Mouse (Mus musculus): ENCODE data around the gene Tmem150a.
A peak's percentile ranks its signal among the peaks of the same experiment; 100 is the strongest.

The Tmem150a gene

DNA sequence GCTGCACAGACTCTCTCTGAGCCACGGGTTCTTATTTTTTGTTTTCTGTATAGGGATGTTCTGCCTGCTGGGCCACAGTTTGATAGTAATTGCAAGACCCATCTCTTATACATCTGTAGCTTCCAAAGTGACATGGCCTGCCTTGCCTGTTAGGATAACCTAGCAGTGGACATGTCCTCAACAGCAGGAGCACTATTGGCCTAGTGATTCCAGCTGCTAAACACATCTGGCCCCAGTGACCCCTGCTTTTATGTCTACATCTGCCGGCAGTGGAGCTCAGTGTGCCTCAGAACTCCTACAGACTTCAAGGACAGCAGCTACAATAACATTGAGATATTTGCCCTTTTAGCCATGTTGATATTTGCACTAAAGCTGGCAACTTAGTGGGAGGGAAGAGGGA lies 44.7 kb downstream of the Tmem150a start:
- DNase-seq (ENCODE audit: low spot score in 2 of 2), result no peak

DNA sequence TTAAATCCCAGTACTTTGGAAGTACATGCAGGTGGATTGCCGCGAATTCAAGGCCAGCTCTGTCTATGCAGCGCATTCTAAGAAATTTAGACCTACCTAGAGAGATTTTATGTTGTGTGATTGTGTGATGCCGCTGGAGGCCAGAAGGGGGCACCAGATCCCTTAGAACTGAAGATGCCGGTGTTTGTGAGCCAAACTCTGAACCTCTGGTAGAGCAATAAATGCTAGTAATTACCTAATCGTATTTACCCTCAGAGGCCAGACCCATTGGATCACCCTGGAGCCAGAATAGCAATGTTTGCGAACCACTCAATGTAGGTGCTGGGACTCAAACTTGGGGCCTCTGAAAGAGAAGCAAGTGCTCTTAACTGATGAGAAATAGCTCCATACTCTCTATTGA lies 46.6 kb downstream of the Tmem150a start:
- peak; percentile 69 to 76 for DNase-seq (ENCODE audit: low spot score in 2 of 2)

DNA sequence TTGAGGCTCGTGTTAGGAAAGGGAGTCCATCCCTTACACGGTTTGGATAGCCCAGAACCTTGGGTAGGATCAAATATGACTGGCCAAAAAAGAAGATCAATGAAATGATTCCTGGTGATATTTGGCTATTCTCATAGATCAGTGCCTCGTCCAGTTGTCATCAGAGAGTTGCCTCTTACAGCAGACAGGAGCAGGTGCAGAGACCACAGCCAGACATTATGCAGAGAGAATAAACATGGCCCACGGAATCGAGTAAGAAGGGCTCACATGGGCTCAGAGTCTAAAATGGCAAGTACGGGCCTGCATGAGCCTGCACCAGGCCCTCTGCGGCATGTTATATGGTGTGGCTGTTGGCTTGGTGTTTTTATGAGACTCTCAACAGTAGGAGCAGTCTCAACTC lies 50.1 kb downstream of the Tmem150a start:
- no peak for DNase-seq (ENCODE audit: low spot score in 2 of 2)

GRCm38 (mm10) chr6:72407119-72407518 lies 51.9 kb downstream of the Tmem150a start:
- peak; percentile 65 to 83 for DNase-seq (ENCODE audit: low spot score in 2 of 2)

Data from spleen, postnatal 14 days (tissue).